Mouse (Mus musculus): Measurements from ENCODE around the gene Trpt1.

Trpt1 gene

GRCm38 (mm10) chr19:7039841-7040636 is 44.1 kb downstream of the Trpt1 start, which contains the start of gene Stip1:
Gene Stip1, minus strand, starts transcription at chr19:7039967.
- DNase-seq (ENCODE audit: inconsistent ontology term): peak; percentile 100

GRCm38 (mm10) chr19:7040637-7041130 is 44.8 kb downstream of the Trpt1 start:
- DNase-seq (ENCODE audit: inconsistent ontology term): no peak

GRCm38 (mm10) chr19:7041171-7041570 is 45.2 kb downstream of the Trpt1 start:
- DNase-seq (ENCODE audit: inconsistent ontology term): no peak

GRCm38 (mm10) chr19:7044279-7044678 is 48.3 kb downstream of the Trpt1 start:
- peak; percentile 57 for DNase-seq (ENCODE audit: inconsistent ontology term)

GRCm38 (mm10) chr19:7044706-7045105 is 48.8 kb downstream of the Trpt1 start:
- peak; percentile 49 for DNase-seq (ENCODE audit: inconsistent ontology term)

Data from Muller cell, postnatal 12 days (primary cell).